Mouse (Mus musculus): Measurements from ENCODE around the gene Ankrd13a. TPM values are rescaled to one million over a fixed set of nuclear protein-coding genes. Genes with fewer than 3 reads are reported as not detected.
"Not testable (repeated sequence)": the region's sequence is repeated elsewhere in the genome, so short reads cannot be mapped to it uniquely, and the experiment has no call there.

Ankrd13a gene
- polyA plus RNA-seq, 1 experiment from 2014 or later, result 144 TPM

- no peak for ATAC-seq
- H3K27me3 ChIP-seq, result no peaks in the 10 kb centered on the region
- DNase-seq (ENCODE audit: low read depth, low spot score), result no peak
- in situ Hi-C loops (cut with MboI; ENCODE audit: low pct_unique_long_range_greater_than_20kb), result no loop called here
- CTCF ChIA-PET, result no interaction called here
- POLR2A ChIA-PET, result interaction anchor here (1.2 kb wide), 1 partner anchor 12 kb away, joined by 3 read pairs; no protein-coding TSS in a partner anchor
- no peak for TF ChIP-seq CTCF (IDR thresholded peaks at IDR 0.05)
These were observed 51.7 kb downstream of the Ankrd13a start for GRCm38 (mm10) chr5:114825978-114826691.

DNA sequence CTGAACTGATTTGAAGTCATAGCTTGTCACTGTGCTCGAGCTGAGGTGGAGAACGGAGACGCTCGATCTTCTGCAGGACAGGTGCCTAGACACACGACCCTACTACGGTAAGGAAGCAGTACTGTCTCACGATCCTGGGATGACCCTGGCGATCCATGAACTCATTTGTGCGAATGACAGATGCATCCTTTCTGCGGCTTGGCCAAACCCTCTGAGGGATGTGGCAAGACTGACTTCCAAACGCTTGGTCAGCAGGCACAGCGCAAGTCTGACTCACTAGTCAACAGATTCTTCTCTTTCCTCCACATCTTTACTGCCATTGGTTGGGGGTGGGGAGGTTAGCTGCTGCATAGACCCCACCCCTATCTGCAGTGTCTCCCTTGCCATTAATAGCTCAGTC is 53.0 kb downstream of the Ankrd13a start:
- no peak for TF ChIP-seq CTCF (IDR thresholded peaks at IDR 0.05)
- no peak for DNase-seq (ENCODE audit: low read depth, low spot score)

GRCm38 (mm10) chr5:114829740-114830139 is 55.3 kb downstream of the Ankrd13a start:
- no peak for TF ChIP-seq CTCF (IDR thresholded peaks at IDR 0.05)
- ATAC-seq, result no peak
- in situ Hi-C loops (cut with MboI; ENCODE audit: low pct_unique_long_range_greater_than_20kb), result no loop called here
- DNase-seq (ENCODE audit: low read depth, low spot score), result no peak
- ChIA-PET POLR2A (no interaction called here), CTCF (no interaction called here)
- peaks cover 3% of the 10 kb centered on the region for H3K27me3 ChIP-seq

More for the DNA sequence above, 53.0 kb downstream of the Ankrd13a start:
- H3K27me3 ChIP-seq, result no peaks in the 10 kb centered on the region
- in situ Hi-C loops (cut with MboI; ENCODE audit: low pct_unique_long_range_greater_than_20kb), result no loop called here
- ChIA-PET CTCF (no interaction called here), POLR2A (no interaction called here)
- ATAC-seq, result no peak

DNA sequence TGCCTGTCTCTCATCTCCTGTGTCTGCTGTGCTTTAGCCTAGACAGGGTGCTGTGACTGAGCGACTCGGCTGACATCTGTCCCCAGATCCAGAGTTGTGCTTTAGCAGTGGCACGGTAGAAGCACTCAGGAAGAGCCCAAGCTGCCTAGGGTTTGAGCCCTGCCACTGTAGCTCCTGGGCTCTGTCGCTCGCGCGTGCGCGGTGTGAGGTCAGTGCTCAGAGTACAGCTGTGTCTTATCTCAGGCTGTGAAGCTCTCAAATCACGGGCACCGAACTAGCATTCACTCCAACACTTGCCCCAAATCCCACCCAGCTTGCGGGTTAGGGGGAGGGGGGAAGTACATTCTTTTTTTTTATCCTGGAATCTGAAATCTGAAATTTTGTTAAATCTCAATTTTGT is 62.4 kb downstream of the Ankrd13a start:
- DNase-seq (ENCODE audit: low read depth, low spot score) (no peak), ATAC-seq (no peak)
- POLR2A ChIA-PET, result no interaction called here
- CTCF ChIA-PET, result interaction anchor here (1.3 kb wide), 1 partner anchor 65 kb away, joined by 3 read pairs; no protein-coding TSS in a partner anchor
- no peak for TF ChIP-seq CTCF (IDR thresholded peaks at IDR 0.05)
- in situ Hi-C loops (cut with MboI; ENCODE audit: low pct_unique_long_range_greater_than_20kb), result no loop called here
- peaks cover 11% of the 10 kb centered on the region for H3K27me3 ChIP-seq

DNA sequence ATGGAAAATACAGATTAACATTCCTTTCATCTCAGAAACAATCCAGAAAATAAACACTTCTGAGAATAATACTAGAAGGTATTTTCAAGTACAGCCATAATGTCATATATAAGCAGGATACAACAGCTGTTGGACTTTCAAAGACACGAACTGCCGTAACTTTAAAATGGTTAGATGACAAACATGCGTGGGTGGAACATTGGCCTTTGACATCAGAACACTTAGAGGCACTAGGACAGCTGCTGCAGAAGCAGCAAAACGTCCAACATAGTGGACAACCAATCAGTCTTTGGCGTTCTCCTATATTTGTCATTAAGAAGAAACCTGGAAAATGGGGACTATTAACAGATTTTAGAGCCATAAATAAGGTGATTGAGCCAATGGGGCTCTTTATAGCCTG is 66.0 kb downstream of the Ankrd13a start:
- DNase-seq (ENCODE audit: low read depth, low spot score); CTCF ChIA-PET; ATAC-seq; in situ Hi-C loops (cut with MboI; ENCODE audit: low pct_unique_long_range_greater_than_20kb); POLR2A ChIA-PET; H3K27me3 ChIP-seq: not testable (repeated sequence)

GRCm38 (mm10) chr5:114842155-114842554 is 67.7 kb downstream of the Ankrd13a start:
- POLR2A ChIA-PET; DNase-seq (ENCODE audit: low read depth, low spot score); ATAC-seq; CTCF ChIA-PET; in situ Hi-C loops (cut with MboI; ENCODE audit: low pct_unique_long_range_greater_than_20kb); H3K27me3 ChIP-seq: not testable (repeated sequence)

DNA sequence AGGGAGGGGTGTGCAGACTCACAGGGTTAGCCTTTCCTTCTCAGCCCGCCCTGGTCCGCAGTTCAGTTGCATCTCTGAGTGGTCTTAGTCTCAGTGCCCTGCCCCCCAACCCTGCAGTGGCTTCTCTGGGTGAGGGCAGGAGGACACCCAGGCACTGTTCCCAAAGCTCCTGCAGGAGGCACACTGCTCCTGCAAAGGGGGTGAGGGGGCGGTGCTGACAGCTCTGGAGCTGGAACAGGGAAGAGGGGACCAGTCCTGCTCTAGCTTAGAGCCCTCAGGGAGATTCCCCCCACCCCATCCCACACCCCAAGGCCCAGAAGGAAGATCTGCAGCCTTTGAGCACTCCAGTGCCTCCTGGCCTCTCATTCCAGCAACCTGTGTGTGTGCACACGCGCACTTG is 68.2 kb downstream of the Ankrd13a start:
- DNase-seq (ENCODE audit: low read depth, low spot score) (no peak), ATAC-seq (no peak)

DNA sequence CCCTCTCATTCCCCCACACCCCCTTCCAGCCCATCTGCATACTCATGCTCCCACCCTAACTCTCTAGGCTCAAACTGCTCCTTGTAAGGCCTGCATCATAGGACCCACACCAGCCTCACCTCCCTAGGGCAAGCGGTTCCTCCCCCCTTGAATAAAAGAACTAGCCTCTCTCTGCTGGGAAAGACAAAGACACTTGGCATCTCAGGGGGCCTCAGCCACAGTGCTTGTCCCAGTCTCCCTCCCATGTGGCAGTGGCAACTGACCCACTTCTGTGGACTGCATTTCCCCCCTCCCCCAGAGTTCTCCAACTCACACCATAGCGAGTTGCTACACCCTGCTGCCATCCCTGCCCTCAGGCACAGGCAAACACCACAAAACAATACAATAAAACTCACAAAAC is 69.9 kb downstream of the Ankrd13a start:
- ATAC-seq; POLR2A ChIA-PET; CTCF ChIA-PET; H3K27me3 ChIP-seq; DNase-seq (ENCODE audit: low read depth, low spot score); in situ Hi-C loops (cut with MboI; ENCODE audit: low pct_unique_long_range_greater_than_20kb): not testable (repeated sequence)

More for the DNA sequence above, 68.2 kb downstream of the Ankrd13a start:
- CTCF ChIA-PET, result no interaction called here
- H3K27me3 ChIP-seq, result no peaks in the 10 kb centered on the region
- in situ Hi-C loops (cut with MboI; ENCODE audit: low pct_unique_long_range_greater_than_20kb), result no loop called here
- TF ChIP-seq CTCF (IDR thresholded peaks at IDR 0.05), result no peak
- POLR2A ChIA-PET, result no interaction called here

GRCm38 (mm10) chr5:114851565-114852236 is 77.2 kb downstream of the Ankrd13a start:
- ChIA-PET POLR2A (no interaction called here), CTCF (no interaction called here)
- peaks cover 6% of the 10 kb centered on the region for H3K27me3 ChIP-seq
- ATAC-seq, result no peak
- DNase-seq (ENCODE audit: low read depth, low spot score), result no peak
- in situ Hi-C loops (cut with MboI; ENCODE audit: low pct_unique_long_range_greater_than_20kb), result loop anchor here (25.0 kb wide), 1 partner anchor 364 kb away; no protein-coding TSS in a partner anchor
- no peak for TF ChIP-seq CTCF (IDR thresholded peaks at IDR 0.05)

DNA sequence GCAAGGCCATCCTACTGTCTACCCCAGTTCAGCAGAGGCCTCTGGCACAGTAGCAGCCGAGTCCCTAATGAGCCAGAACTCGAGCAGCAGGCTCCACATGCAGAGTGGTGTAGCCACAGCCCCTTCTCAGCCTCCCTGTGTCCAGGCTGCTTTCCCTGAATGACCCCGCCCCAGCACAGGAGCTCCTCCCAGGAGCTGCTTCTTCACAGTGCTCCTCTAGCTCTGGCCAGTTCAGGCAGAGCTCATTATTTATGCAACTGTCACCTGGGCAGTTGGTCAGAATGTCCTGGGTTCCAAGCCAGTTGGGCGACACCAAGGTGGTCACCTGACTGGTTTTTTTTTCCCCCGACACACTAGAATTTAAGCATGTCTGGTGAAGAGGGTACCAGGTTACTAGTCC is 78.9 kb downstream of the Ankrd13a start, which contains the start of gene 4930519G04Rik:
TSS of gene 4930519G04Rik (plus strand) at position 301 of the 400 bp plus-strand sequence.
- DNase-seq (ENCODE audit: low read depth, low spot score); POLR2A ChIA-PET; CTCF ChIA-PET; H3K27me3 ChIP-seq; ATAC-seq: not testable (repeated sequence)
- in situ Hi-C loops (cut with MboI; ENCODE audit: low pct_unique_long_range_greater_than_20kb), result loop anchor here (25.0 kb wide), 1 partner anchor 366 kb away; no protein-coding TSS in a partner anchor

Other genes with a start within 250 kb of the Ankrd13a start
- gene Fam222a, start 206.7 kb upstream of the Ankrd13a start, polyA plus RNA-seq (2021), result 2.1 TPM
- gene Trpv4, start 116.3 kb upstream of the Ankrd13a start, polyA plus RNA-seq (2021), result 88.3 TPM
- gene Gltp, start 83.7 kb upstream of the Ankrd13a start, polyA plus RNA-seq (2021), result 61.4 TPM
- gene Tchp, start 66.9 kb upstream of the Ankrd13a start, polyA plus RNA-seq (2021), result 24.5 TPM
- gene Git2, start 840 bp downstream of the Ankrd13a start, polyA plus RNA-seq (2021), result 53.6 TPM
- 40.7 TPM for gene 1500011B03Rik, start 48.8 kb downstream of the Ankrd13a start, polyA plus RNA-seq (2021)
- gene 4930519G04Rik, start 79.0 kb downstream of the Ankrd13a start, polyA plus RNA-seq (2021), result 0.04 TPM
- not detected for gene Gm9936, start 84.0 kb downstream of the Ankrd13a start, polyA plus RNA-seq (2021)
- 1.6 TPM for gene Oasl2, start 122.3 kb downstream of the Ankrd13a start, polyA plus RNA-seq (2021)
- 0.10 TPM for gene Oasl1, start 148.6 kb downstream of the Ankrd13a start, polyA plus RNA-seq (2021)
- gene 2210016L21Rik, start 167.5 kb downstream of the Ankrd13a start, polyA plus RNA-seq (2021), result 53.0 TPM
- gene Hnf1a, start 196.4 kb downstream of the Ankrd13a start, polyA plus RNA-seq (2021), result 0.05 TPM
- 71.9 TPM for gene Sppl3, start 236.5 kb downstream of the Ankrd13a start, polyA plus RNA-seq (2021)

Measured in Patski (cell line).